Mouse (Mus musculus) adrenal gland, adult 8-10 months (tissue): ENCODE data around the gene Cacna1c. TPM values are rescaled to one million over a fixed set of nuclear protein-coding genes. Genes with fewer than 3 reads are reported as not detected.

Experiments
- DNase-seq: peaks from one replicate; pipeline ENCODE4 v3.0.0; 2022
- total RNA-seq, 4 experiments: library from RNA; stranded (reverse); gene quantifications; 2 replicates each; pipeline ENCODE4 v1.2.4; 2022

Gene Cacna1c
- total RNA-seq, 4 experiments from 2014 or later = 97.1 to 218 (median 127) TPM

DNA sequence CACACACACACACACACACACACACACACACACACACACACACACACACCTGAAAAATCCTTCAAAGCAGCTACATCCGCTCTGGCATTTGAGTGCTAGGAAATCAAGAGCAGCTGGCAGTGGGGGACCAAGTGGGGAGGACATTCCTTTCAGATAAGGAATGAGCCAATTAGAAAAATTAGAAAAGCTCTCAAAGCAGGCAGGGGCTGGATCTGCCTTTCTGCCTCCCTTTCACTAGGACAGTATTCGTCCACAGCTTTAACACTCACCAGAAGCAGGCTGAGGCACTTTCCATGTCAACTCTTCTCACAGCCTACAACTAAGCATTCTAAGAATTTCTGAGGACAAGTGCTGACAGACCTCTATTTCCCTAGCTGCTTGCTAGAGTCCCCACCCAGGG, 194.8 kb downstream of the Cacna1c start:
- DNase-seq = no peak

DNA sequence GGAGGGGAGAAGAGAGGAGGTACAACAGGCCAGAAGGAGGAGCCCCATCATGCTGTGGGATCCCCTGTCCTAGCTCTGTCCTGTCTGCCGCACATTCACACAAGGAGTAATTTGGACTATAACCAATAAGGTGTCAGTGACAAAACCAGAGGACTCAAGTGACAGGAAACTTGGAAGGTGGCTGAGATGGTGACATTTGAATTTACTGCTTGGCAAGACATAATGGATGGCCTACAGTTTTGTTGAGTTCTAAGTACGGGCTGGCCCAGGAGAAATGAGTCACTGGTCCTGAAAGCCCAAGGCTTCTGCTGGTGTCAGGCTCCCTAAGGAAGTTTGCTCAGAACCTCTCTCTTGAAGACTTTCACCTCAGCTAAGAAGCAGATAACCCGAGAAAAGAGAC, 196.0 kb downstream of the Cacna1c start:
- DNase-seq = peak; percentile 47

GRCm38 (mm10) chr6:118999329-118999875, 196.8 kb downstream of the Cacna1c start:
- DNase-seq = no peak

- no peak for DNase-seq
These were observed 198.8 kb downstream of the Cacna1c start for GRCm38 (mm10) chr6:118997397-118997796.

GRCm38 (mm10) chr6:118994272-118995061, 201.8 kb downstream of the Cacna1c start:
- peak; percentile 63 for DNase-seq

- no peak for DNase-seq
These were observed 203.8 kb downstream of the Cacna1c start for GRCm38 (mm10) chr6:118992391-118992790.

DNA sequence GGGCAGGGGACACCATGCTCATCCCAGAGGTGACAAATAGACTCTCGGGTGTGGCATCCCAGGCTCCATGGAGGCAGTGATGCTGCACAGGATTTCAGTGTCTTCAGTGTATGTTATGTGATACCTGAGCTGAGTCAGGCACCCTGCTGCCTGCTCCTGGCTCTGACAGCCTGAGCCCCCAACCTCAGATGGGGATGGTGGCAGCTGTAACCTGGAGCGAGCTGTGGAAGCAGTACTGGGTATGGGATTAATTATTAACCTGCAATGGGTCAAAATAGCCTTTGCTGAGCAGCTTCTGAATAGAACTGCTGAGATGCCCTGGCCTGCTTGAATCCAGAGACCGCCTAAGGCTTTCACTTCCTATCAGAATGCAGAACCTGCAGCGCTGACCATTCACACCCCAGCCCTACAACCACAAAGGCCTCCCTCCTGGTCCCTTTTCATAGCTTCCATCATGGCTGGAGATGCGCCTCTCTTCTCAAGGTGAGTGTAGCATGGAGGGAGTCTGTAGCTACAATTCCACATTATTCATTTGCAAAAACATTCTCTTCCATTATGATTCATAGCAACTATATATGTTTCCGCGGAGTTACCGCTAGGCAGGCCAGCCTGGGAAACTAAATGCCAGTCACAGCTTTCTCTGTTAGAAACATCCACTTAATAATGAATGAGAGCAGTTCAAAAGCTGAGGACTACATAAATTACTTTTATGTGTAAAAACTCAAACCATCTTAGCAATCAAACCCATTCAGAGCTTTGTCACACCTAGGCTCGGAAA, 206.0 kb downstream of the Cacna1c start:
- no peak for DNase-seq

GRCm38 (mm10) chr6:118984181-118984901, 211.9 kb downstream of the Cacna1c start:
- DNase-seq = peak; percentile 66

GRCm38 (mm10) chr6:118983471-118984040, 212.7 kb downstream of the Cacna1c start:
- no peak for DNase-seq

GRCm38 (mm10) chr6:118980265-118980664, 216.0 kb downstream of the Cacna1c start:
- DNase-seq = no peak

GRCm38 (mm10) chr6:118977443-118978271, 218.6 kb downstream of the Cacna1c start:
- DNase-seq = no peak

DNA sequence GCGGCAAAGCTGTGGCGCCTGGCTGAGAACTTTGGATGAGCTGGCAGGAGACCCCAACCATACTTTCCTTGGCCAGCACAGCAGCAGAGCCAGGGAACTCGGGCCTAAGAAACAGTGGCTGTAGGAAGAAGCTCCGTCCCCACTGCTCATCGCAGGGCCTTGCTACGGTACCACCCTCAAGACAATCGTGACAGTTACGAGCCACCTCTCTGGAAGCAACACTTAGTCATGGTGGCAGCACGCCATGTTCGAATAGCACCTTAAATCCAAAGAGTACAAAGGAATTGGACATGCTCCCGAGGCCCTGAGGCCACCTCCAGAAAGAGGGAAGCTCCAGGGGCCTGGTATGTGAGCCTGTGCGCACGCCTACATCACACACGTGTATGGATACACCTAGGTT, 219.6 kb downstream of the Cacna1c start:
- no peak for DNase-seq

DNA sequence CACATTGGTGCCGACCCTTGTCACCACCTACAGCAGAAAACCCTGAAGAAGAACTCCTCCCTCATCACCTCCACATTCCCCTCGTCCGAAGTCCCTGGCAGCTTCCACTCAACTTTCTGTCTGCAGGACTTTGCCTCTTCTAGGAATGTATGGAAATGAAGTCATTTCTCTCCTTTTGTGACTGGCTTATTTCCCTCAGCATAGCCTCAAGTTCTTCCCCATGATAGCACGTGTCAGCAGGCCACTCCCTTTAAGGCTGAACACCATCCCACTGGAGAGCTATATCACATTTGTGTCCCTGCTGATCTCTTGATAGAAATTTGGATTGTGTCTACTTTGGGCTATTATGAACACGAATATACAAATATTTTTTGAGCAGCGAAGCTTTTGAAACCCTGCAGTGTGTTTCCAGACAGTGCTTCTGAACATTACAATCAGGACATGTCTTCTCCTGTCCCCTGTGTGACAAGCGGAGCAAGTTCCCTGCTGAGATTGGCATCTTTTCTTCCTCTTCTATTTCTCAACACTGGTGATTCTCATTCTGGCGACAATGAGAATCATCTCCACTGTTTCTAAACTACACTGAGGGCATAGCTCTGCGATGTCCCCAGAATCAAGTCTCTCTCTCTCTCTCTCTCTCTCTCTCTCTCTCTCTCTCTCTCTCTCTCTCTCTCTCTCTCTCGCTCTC, 224.2 kb downstream of the Cacna1c start:
- no peak for DNase-seq

- no peak for DNase-seq
These were observed 227.4 kb downstream of the Cacna1c start for GRCm38 (mm10) chr6:118968776-118969175.

DNA sequence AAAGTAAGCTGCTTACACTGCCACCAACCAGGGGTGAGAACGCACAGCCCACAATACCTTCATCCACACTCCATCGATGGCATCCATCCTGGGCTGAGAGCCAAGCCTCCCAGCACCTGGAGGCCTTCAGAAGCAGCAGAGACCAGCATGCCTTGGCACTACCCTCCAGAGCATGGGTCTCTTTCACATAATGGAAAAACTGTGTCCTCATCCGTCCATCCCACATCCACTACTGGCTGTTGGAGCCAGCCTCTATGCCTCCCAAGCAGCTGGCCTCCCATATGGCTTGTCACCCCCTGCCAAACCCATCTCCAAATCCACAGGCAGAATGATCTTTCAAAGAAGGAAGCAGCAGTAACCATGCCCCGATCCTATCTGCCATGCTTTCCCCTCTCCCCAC, 229.3 kb downstream of the Cacna1c start:
- DNase-seq = no peak

- no peak for DNase-seq
These were observed 230.6 kb downstream of the Cacna1c start for GRCm38 (mm10) chr6:118965577-118965976.

DNA sequence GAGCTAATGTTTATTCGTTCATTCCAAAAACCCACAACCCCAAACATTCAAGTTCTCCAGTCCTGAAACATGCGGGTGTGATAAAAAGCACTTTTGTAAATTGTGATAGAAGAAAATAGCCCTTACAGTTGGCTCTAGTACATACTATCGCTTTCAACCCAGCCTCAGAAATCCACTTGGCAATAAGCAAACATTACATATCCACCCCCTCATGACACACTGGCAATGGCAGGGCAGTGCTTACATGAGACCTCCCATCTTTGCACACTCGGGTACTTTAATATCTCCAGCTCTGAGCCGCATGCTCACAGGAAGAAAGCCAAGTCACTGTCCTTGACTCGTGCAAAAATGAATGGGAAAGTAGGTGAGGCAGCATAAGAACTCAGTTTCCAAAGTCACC, 232.4 kb downstream of the Cacna1c start:
- no peak for DNase-seq

DNA sequence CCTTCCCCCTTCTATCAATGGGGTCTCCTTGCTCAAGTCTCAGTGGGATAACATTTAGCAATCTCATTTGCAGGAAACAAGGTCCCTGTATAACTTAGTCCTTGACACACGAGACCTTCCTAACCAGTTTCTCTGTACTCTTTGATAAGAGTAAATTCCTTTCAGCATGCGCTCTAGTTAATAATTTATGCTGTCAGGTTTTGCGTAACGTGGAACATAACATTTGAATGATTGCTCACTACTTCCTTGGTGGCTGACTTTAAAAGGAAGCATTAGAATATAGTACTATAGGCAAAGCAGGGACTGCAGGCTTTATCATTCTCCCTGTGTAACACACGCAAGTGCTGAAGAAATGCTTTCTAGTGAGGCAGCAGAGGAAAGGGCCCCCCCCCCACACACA, 232.9 kb downstream of the Cacna1c start:
- no peak for DNase-seq

DNA sequence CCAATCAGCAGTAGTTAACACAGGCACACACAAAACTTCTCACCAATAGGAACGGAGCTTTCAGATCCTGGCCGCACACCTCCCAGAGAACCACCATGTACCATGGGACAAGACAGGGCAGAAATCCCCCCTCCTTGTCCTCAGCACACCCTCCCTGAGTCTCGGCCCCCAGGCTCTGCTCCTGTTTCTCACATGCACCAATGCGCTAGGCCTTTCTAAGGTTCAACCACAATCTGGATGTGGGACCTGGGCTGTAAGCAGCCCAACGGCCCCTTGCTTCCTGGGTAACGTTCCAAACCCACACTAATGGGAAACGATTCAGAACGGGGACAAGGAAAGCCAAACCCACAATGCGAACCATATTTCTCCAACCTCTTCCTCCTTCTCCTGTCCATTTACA, 237.7 kb downstream of the Cacna1c start:
- DNase-seq = no peak

DNA sequence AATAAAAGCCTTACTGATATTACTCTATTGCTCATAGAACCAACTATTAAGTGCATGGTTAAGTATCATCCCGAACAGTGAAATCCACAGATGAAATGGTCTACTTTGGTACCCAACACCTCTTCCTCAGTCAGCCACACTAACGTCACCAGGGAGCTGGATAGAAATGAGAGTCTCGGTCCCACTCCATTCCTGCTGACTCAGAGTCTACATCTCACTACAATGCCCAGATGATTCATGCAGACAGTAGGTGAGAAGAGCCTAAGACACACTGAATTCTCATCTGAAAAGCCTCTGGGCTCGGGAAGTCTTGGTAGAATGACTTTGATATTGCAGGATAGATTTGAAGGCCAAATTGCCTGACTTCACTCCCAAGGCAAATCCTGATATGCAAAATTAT, 240.0 kb downstream of the Cacna1c start:
- DNase-seq = no peak

GRCm38 (mm10) chr6:118955777-118956176, 240.4 kb downstream of the Cacna1c start:
- DNase-seq = no peak
